Mouse (Mus musculus): ENCODE measurements around the gene Adssl1.

- TF ChIP-seq CTCF (IDR thresholded peaks at IDR 0.05; ENCODE audit: borderline replicate concordance, insufficient read depth, low read depth, low read length) = no peak
- TF ChIP-seq POLR2A (IDR thresholded peaks at IDR 0.05; ENCODE audit: borderline replicate concordance, insufficient read depth, low read length) = no peak
These were observed 46.2 kb downstream of the Adssl1 start for GRCm38 (mm10) chr12:112665881-112666544.
